Mouse (Mus musculus): ENCODE data around the gene Sec22c.

DNA sequence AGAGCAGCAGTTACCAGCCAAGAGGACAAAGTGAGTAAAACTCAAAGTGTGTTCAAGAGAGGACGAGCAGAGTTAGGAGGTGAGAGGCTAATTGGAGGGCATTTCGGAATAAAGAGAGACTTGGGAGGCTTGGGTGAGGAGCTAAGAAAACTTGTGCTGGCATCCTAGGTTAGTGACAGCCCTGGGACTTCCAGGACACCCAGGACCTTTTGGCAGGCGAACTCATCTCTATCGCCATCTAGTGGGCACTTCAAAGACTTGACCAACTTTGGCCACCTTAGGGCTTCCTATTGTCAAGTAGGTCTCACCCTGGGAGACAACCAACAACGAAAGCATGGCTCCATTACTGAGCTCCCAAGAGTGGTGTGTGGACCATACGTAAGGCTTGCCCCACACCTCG lies 34.0 kb downstream of the Sec22c start:
- TF ChIP-seq GATA1 (IDR thresholded peaks at IDR 0.05; ENCODE audit: low read length) (no peak), TAL1 (IDR thresholded peaks at IDR 0.05; ENCODE audit: low read length) (no peak)

Measured in erythroblast, embryonic 14.5 days (primary cell).